Mouse (Mus musculus): ENCODE results near the gene Cdh12. TPM values are rescaled to one million over a fixed set of nuclear protein-coding genes. Genes with fewer than 3 reads are reported as not detected.
"Not testable (repeated sequence)": the region's sequence is repeated elsewhere in the genome, so short reads cannot be mapped to it uniquely, and the experiment has no call there.

Gene Cdh12
- total and polyA plus RNA-seq, 3 experiments = not detected

DNA sequence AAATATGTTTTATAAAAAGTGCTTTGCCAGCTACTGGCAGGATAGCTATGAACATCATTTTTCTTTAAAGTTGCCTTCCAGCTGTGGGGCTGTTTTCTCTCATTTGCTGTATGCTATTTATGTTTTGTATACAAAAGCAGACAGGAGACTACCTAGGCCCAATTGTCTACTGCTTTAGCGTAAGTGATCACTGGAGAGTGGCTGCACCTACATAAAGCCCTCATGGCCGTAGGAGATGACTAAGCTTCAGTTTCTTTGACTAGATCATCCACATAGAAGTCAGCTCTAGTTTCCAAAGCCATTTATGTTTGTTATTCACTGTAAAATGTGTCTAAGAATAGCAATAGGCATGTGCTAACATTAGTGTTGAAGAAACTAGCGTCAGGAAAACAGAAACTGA, 926.8 kb downstream of the Cdh12 start:
- no peaks in the 10 kb centered on the region for H3K4me1 ChIP-seq (ENCODE audit: control insufficient read depth in 1 of 2, insufficient read depth in 2 of 2, low read length in 2 of 2)
- TF ChIP-seq SIN3A (IDR thresholded peaks at IDR 0.05; ENCODE audit: low read length) (no peak), CHD2 (IDR thresholded peaks at IDR 0.05; ENCODE audit: low read length) (no peak), TAL1 (IDR thresholded peaks at IDR 0.05; ENCODE audit: low read length) (no peak), GATA1 (IDR thresholded peaks at IDR 0.05; ENCODE audit: low read depth, low read length) (no peak), MXI1 (IDR thresholded peaks at IDR 0.05; ENCODE audit: low read depth, low read length) (no peak), ZNF384 (IDR thresholded peaks at IDR 0.05; ENCODE audit: low read depth, low read length) (no peak), POLR2AphosphoS5 (IDR thresholded peaks at IDR 0.05; ENCODE audit: borderline replicate concordance, low read depth, low read length) (no peak), MAX (IDR thresholded peaks at IDR 0.05; ENCODE audit: low read length) (no peak), HCFC1 (IDR thresholded peaks at IDR 0.05; ENCODE audit: low read depth, low read length) (no peak)
- no peaks in the 10 kb centered on the region for H3K79me2 ChIP-seq (ENCODE audit: control insufficient read depth, insufficient read depth, low read length, poor library complexity)
- H3K9me3 ChIP-seq (replicated peaks; ENCODE audit: insufficient read depth, low read length) = no peaks in the 10 kb centered on the region
- DNase-seq (ENCODE audit: low read depth, low spot score) = no peak
- no peaks in the 10 kb centered on the region for H3K36me3 ChIP-seq (ENCODE audit: control insufficient read depth in 1 of 2, insufficient read depth in 2 of 2, low read length in 2 of 2)
- no peaks in the 10 kb centered on the region for H3K27me3 ChIP-seq (ENCODE audit: control insufficient read depth in 1 of 2, insufficient read depth in 2 of 2, low read length in 2 of 2)
- no peak overlapping the region for H3K27ac ChIP-seq (ENCODE audit: control insufficient read depth, low read depth, low read length)
- H3K9ac ChIP-seq (ENCODE audit: control insufficient read depth, low read depth, low read length, poor library complexity, severe bottlenecking) = no peak overlapping the region
- no peak overlapping the region for H3K4me3 ChIP-seq (ENCODE audit: control insufficient read depth in 1 of 2, insufficient read depth in 1 of 2, low read depth in 2 of 2, low read length in 2 of 2)

- not testable (repeated sequence) for H3K9ac ChIP-seq (ENCODE audit: control insufficient read depth, low read depth, low read length, poor library complexity, severe bottlenecking); H3K27me3 ChIP-seq (ENCODE audit: control insufficient read depth in 1 of 2, insufficient read depth in 2 of 2, low read length in 2 of 2); H3K4me1 ChIP-seq (ENCODE audit: control insufficient read depth in 1 of 2, insufficient read depth in 2 of 2, low read length in 2 of 2); H3K79me2 ChIP-seq (ENCODE audit: control insufficient read depth, insufficient read depth, low read length, poor library complexity); H3K27ac ChIP-seq (ENCODE audit: control insufficient read depth, low read depth, low read length); H3K36me3 ChIP-seq (ENCODE audit: control insufficient read depth in 1 of 2, insufficient read depth in 2 of 2, low read length in 2 of 2); H3K9me3 ChIP-seq (replicated peaks; ENCODE audit: insufficient read depth, low read length); H3K4me3 ChIP-seq (ENCODE audit: control insufficient read depth in 1 of 2, insufficient read depth in 1 of 2, low read depth in 2 of 2, low read length in 2 of 2); DNase-seq (ENCODE audit: low read depth, low spot score)
These were observed 942.4 kb downstream of the Cdh12 start for GRCm38 (mm10) chr15:21391442-21391841.

DNA sequence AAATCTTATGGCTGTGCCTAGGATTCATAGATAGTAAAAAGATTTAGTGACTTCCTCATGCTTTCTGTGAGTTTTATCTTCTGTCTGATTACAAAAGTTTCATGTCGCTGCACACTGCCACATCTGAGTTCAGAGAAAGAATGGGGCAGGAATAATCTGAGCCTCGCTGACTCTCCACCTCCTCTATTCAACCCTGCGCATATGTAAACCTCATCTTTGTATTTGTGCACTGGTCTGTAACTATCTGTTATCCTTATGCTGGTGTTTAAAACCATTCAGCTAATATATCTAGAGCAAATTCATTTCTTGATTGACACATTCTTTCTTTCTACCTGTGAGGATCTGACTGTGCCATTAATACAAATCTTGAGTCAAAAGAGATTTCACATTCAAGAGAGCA, 944.0 kb downstream of the Cdh12 start:
- no peaks in the 10 kb centered on the region for H3K4me1 ChIP-seq (ENCODE audit: control insufficient read depth in 1 of 2, insufficient read depth in 2 of 2, low read length in 2 of 2)
- no peak overlapping the region for H3K27ac ChIP-seq (ENCODE audit: control insufficient read depth, low read depth, low read length)
- peak; percentile 78 for TF ChIP-seq RCOR1 (IDR thresholded peaks at IDR 0.05; ENCODE audit: low read depth, low read length)
- TF ChIP-seq ZC3H11A (IDR thresholded peaks at IDR 0.05; ENCODE audit: low read depth, low read length) = no peak
- H3K9ac ChIP-seq (ENCODE audit: control insufficient read depth, low read depth, low read length, poor library complexity, severe bottlenecking) = no peak overlapping the region
- no peaks in the 10 kb centered on the region for H3K9me3 ChIP-seq (replicated peaks; ENCODE audit: insufficient read depth, low read length)
- H3K36me3 ChIP-seq (ENCODE audit: control insufficient read depth in 1 of 2, insufficient read depth in 2 of 2, low read length in 2 of 2) = no peaks in the 10 kb centered on the region
- DNase-seq (ENCODE audit: low read depth, low spot score) = no peak
- H3K27me3 ChIP-seq (ENCODE audit: control insufficient read depth in 1 of 2, insufficient read depth in 2 of 2, low read length in 2 of 2) = no peaks in the 10 kb centered on the region
- no peaks in the 10 kb centered on the region for H3K79me2 ChIP-seq (ENCODE audit: control insufficient read depth, insufficient read depth, low read length, poor library complexity)
- H3K4me3 ChIP-seq (ENCODE audit: control insufficient read depth in 1 of 2, insufficient read depth in 1 of 2, low read depth in 2 of 2, low read length in 2 of 2) = no peak overlapping the region

GRCm38 (mm10) chr15:21405196-21405595, 956.1 kb downstream of the Cdh12 start:
- Histone ChIP-seq H3K9ac (ENCODE audit: control insufficient read depth, low read depth, low read length, poor library complexity, severe bottlenecking) (no peak overlapping the region), H3K4me1 (ENCODE audit: control insufficient read depth in 1 of 2, insufficient read depth in 2 of 2, low read length in 2 of 2) (no peaks in the 10 kb centered on the region), H3K36me3 (ENCODE audit: control insufficient read depth in 1 of 2, insufficient read depth in 2 of 2, low read length in 2 of 2) (no peaks in the 10 kb centered on the region), H3K4me3 (ENCODE audit: control insufficient read depth in 1 of 2, insufficient read depth in 1 of 2, low read depth in 2 of 2, low read length in 2 of 2) (no peak overlapping the region), H3K79me2 (ENCODE audit: control insufficient read depth, insufficient read depth, low read length, poor library complexity) (no peaks in the 10 kb centered on the region), H3K27ac (ENCODE audit: control insufficient read depth, low read depth, low read length) (no peak overlapping the region), H3K9me3 (replicated peaks; ENCODE audit: insufficient read depth, low read length) (no peaks in the 10 kb centered on the region), H3K27me3 (ENCODE audit: control insufficient read depth in 1 of 2, insufficient read depth in 2 of 2, low read length in 2 of 2) (no peaks in the 10 kb centered on the region)
- DNase-seq (ENCODE audit: low read depth, low spot score) = no peak
- no peak for TF ChIP-seq ETS1 (IDR thresholded peaks at IDR 0.05; ENCODE audit: low read depth, low read length)
- no peak for TF ChIP-seq NELFE (IDR thresholded peaks at IDR 0.05; ENCODE audit: low read depth, low read length)
- no peak for TF ChIP-seq CTCF (IDR thresholded peaks at IDR 0.05 in 2 of 3, conservative IDR thresholded peaks at IDR 0.05 in 1 of 3; ENCODE audit: control insufficient read depth in 1 of 3, insufficient read depth in 1 of 3, low read depth in 2 of 3, low read length in 3 of 3, poor library complexity in 1 of 3, severe bottlenecking in 1 of 3)
- no peak for TF ChIP-seq TAL1 (IDR thresholded peaks at IDR 0.05; ENCODE audit: low read length)
- TF ChIP-seq MEF2A (IDR thresholded peaks at IDR 0.05; ENCODE audit: extremely low read depth, insufficient replicate concordance, low read depth, low read length, poor library complexity, severe bottlenecking) = no peak
- TF ChIP-seq KAT2A (conservative IDR thresholded peaks at IDR 0.05; ENCODE audit: low read depth, low read length) = no peak
- no peak for TF ChIP-seq ZNF384 (IDR thresholded peaks at IDR 0.05; ENCODE audit: low read depth, low read length)
- no peak for TF ChIP-seq MXI1 (IDR thresholded peaks at IDR 0.05; ENCODE audit: low read depth, low read length)
- TF ChIP-seq POLR2AphosphoS5 (IDR thresholded peaks at IDR 0.05; ENCODE audit: borderline replicate concordance, low read depth, low read length) = no peak
- no peak for TF ChIP-seq GATA1 (IDR thresholded peaks at IDR 0.05; ENCODE audit: low read depth, low read length)
- TF ChIP-seq E2F4 (IDR thresholded peaks at IDR 0.05; ENCODE audit: borderline replicate concordance, low read depth, low read length) = no peak
- TF ChIP-seq TBP (IDR thresholded peaks at IDR 0.05; ENCODE audit: low read depth, low read length) = no peak
- TF ChIP-seq MAZ (IDR thresholded peaks at IDR 0.05; ENCODE audit: low read depth, low read length) = no peak
- TF ChIP-seq ZMIZ1 (IDR thresholded peaks at IDR 0.05; ENCODE audit: low read depth, low read length) = no peak
- no peak for TF ChIP-seq GABPA (IDR thresholded peaks at IDR 0.05; ENCODE audit: low read depth, low read length)
- TF ChIP-seq JUND (IDR thresholded peaks at IDR 0.05; ENCODE audit: low read depth, low read length) = no peak

Data from MEL (cell line).